Mouse (Mus musculus): ENCODE results near the gene Dus3l. TPM values are rescaled to one million over a fixed set of nuclear protein-coding genes. Genes with fewer than 3 reads are reported as not detected.

The Dus3l gene
- polyA plus RNA-seq, 2 experiments: 43.6 to 107 TPM

DNA sequence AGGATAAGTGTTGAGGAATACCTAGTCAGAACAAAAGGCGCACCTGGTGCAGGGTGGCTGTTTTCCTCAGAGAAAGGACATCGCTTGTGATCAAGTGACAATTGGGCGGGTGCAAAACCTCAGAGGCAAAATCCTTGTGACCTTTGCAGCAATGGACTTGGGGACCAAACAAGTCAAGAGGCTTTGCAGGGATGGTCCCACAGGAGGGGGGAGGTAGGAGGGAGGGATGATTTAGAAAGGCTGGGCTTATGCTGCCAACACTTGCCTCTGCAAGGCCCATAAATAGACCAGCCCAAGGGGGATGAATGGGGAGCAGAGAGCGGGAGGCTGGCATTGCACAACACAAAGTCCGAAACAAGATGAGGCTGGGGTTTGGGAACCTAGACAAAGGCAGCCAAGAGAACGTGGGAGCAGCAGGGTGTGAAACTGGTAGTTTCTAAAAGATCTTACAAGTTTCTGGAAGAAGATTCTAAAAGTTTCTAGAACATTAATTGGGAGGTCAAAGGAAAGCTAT is 54.5 kb downstream of the Dus3l start:
- 73% methylated on average over 6 of the region's 6 CpGs for WGBS
- no peak overlapping the region for H3K9ac ChIP-seq (ENCODE audit: low read depth, low read length, severe bottlenecking)

More for the DNA sequence above, 54.5 kb downstream of the Dus3l start:
- no peaks in the 10 kb centered on the region for H3K36me3 ChIP-seq (ENCODE audit: control insufficient read depth, insufficient read depth, low read length)
- no peaks in the 10 kb centered on the region for H3K9me3 ChIP-seq (ENCODE audit: control insufficient read depth, low read length)
- TF ChIP-seq POLR2A (IDR thresholded peaks at IDR 0.05; ENCODE audit: borderline replicate concordance, extremely low read depth, insufficient read depth, insufficient read length): no peak
- DNase-seq (ENCODE audit: low spot score) (no peak), ATAC-seq (ENCODE audit: low FRiP score, low read depth) (no peak)
- H3K27me3 ChIP-seq (ENCODE audit: control insufficient read depth, insufficient read depth, low read length): no peaks in the 10 kb centered on the region
- no peak overlapping the region for H3K27ac ChIP-seq (replicated peaks; ENCODE audit: low read depth, low read length)
- H3K4me1 ChIP-seq (ENCODE audit: control insufficient read depth, insufficient read depth, low read length): no peaks in the 10 kb centered on the region
- H3K4me2 ChIP-seq (replicated peaks; ENCODE audit: low read depth, low read length, severe bottlenecking): no peak overlapping the region
- no peak overlapping the region for H3K4me3 ChIP-seq (replicated peaks; ENCODE audit: low read length)

Other genes starting within 250 kb of the Dus3l start
- gene Gm20219, start 210.4 kb upstream of the Dus3l start, polyA plus RNA-seq (2012; rRNA removed): 7.7 and 8.7 TPM in 2 replicates
- gene Gm20219, start 210.4 kb upstream of the Dus3l start, polyA plus RNA-seq (2014; fragmentation: Nextera tagmentation; extraction: Ambion mirVana): 5.7 and 9.1 TPM in 2 replicates
- 99.9 and 133 TPM in 2 replicates for gene Safb2, start 180.2 kb upstream of the Dus3l start, polyA plus RNA-seq (2012; rRNA removed)
- 52.1 and 66.3 TPM in 2 replicates for gene Safb2, start 180.2 kb upstream of the Dus3l start, polyA plus RNA-seq (2014; fragmentation: Nextera tagmentation; extraction: Ambion mirVana)
- gene Safb, start 179.9 kb upstream of the Dus3l start, polyA plus RNA-seq (2012; rRNA removed): 157 and 169 TPM in 2 replicates
- 71.8 and 83.6 TPM in 2 replicates for gene Safb, start 179.9 kb upstream of the Dus3l start, polyA plus RNA-seq (2014; fragmentation: Nextera tagmentation; extraction: Ambion mirVana)
- 112 and 141 TPM in 2 replicates for gene 2410015M20Rik, start 155.0 kb upstream of the Dus3l start, polyA plus RNA-seq (2012; rRNA removed)
- 257 and 294 TPM in 2 replicates for gene 2410015M20Rik, start 155.0 kb upstream of the Dus3l start, polyA plus RNA-seq (2014; fragmentation: Nextera tagmentation; extraction: Ambion mirVana)
- gene Rpl36, start 151.3 kb upstream of the Dus3l start, polyA plus RNA-seq (2012; rRNA removed): 2,428 and 2,960 TPM in 2 replicates
- gene Rpl36, start 151.3 kb upstream of the Dus3l start, polyA plus RNA-seq (2014; fragmentation: Nextera tagmentation; extraction: Ambion mirVana): 2,222 and 2,347 TPM in 2 replicates
- gene Lonp1, start 137.9 kb upstream of the Dus3l start, polyA plus RNA-seq (2012; rRNA removed): 76.7 and 79.4 TPM in 2 replicates
- gene Lonp1, start 137.9 kb upstream of the Dus3l start, polyA plus RNA-seq (2014; fragmentation: Nextera tagmentation; extraction: Ambion mirVana): 45.6 and 54.9 TPM in 2 replicates
- 1.0 TPM in 2 replicates for gene Catsperd, start 136.6 kb upstream of the Dus3l start, polyA plus RNA-seq (2012; rRNA removed)
- gene Catsperd, start 136.6 kb upstream of the Dus3l start, polyA plus RNA-seq (2014; fragmentation: Nextera tagmentation; extraction: Ambion mirVana): 0.48 and 0.58 TPM in 2 replicates
- 139 and 154 TPM in 2 replicates for gene Ranbp3, start 91.5 kb upstream of the Dus3l start, polyA plus RNA-seq (2012; rRNA removed)
- 86.3 and 93.8 TPM in 2 replicates for gene Ranbp3, start 91.5 kb upstream of the Dus3l start, polyA plus RNA-seq (2014; fragmentation: Nextera tagmentation; extraction: Ambion mirVana)
- gene Ndufa11, start 47.0 kb upstream of the Dus3l start, polyA plus RNA-seq (2012; rRNA removed): 251 and 322 TPM in 2 replicates
- 469 and 480 TPM in 2 replicates for gene Ndufa11, start 47.0 kb upstream of the Dus3l start, polyA plus RNA-seq (2014; fragmentation: Nextera tagmentation; extraction: Ambion mirVana)
- gene Vmac, start 46.7 kb upstream of the Dus3l start, polyA plus RNA-seq (2012; rRNA removed): 23.4 and 24.1 TPM in 2 replicates
- gene Vmac, start 46.7 kb upstream of the Dus3l start, polyA plus RNA-seq (2014; fragmentation: Nextera tagmentation; extraction: Ambion mirVana): 24.1 and 25.0 TPM in 2 replicates
- 24.1 and 36.7 TPM in 2 replicates for gene Nrtn, start 7.2 kb upstream of the Dus3l start, polyA plus RNA-seq (2012; rRNA removed)
- 31.9 and 36.5 TPM in 2 replicates for gene Nrtn, start 7.2 kb upstream of the Dus3l start, polyA plus RNA-seq (2014; fragmentation: Nextera tagmentation; extraction: Ambion mirVana)
- 4.5 and 5.0 TPM in 2 replicates for gene Prr22, start 5.5 kb downstream of the Dus3l start, polyA plus RNA-seq (2012; rRNA removed)
- 0.58 and 0.97 TPM in 2 replicates for gene Prr22, start 5.5 kb downstream of the Dus3l start, polyA plus RNA-seq (2014; fragmentation: Nextera tagmentation; extraction: Ambion mirVana)
- 8.2 and 12.1 TPM in 2 replicates for gene Rfx2, start 66.3 kb downstream of the Dus3l start, polyA plus RNA-seq (2012; rRNA removed)
- gene Rfx2, start 66.3 kb downstream of the Dus3l start, polyA plus RNA-seq (2014; fragmentation: Nextera tagmentation; extraction: Ambion mirVana): 4.2 and 4.5 TPM in 2 replicates
- gene Acsbg2, start 109.7 kb downstream of the Dus3l start, polyA plus RNA-seq (2012; rRNA removed): 0.03 TPM in 1 of 2 replicates, not detected in the other
- not detected in 2 replicates for gene Acsbg2, start 109.7 kb downstream of the Dus3l start, polyA plus RNA-seq (2014; fragmentation: Nextera tagmentation; extraction: Ambion mirVana)
- 0.03 and 0.08 TPM in 2 replicates for gene 1700061G19Rik, start 110.7 kb downstream of the Dus3l start, polyA plus RNA-seq (2012; rRNA removed)
- gene 1700061G19Rik, start 110.7 kb downstream of the Dus3l start, polyA plus RNA-seq (2014; fragmentation: Nextera tagmentation; extraction: Ambion mirVana): 0.26 TPM in 2 replicates
- gene Mllt1, start 170.7 kb downstream of the Dus3l start, polyA plus RNA-seq (2012; rRNA removed): 98.3 and 132 TPM in 2 replicates
- gene Mllt1, start 170.7 kb downstream of the Dus3l start, polyA plus RNA-seq (2014; fragmentation: Nextera tagmentation; extraction: Ambion mirVana): 34.5 and 36.3 TPM in 2 replicates
- 1.0 and 1.5 TPM in 2 replicates for gene Acer1, start 217.4 kb downstream of the Dus3l start, polyA plus RNA-seq (2012; rRNA removed)
- 1.4 and 5.6 TPM in 2 replicates for gene Acer1, start 217.4 kb downstream of the Dus3l start, polyA plus RNA-seq (2014; fragmentation: Nextera tagmentation; extraction: Ambion mirVana)
- gene Clpp, start 225.5 kb downstream of the Dus3l start, polyA plus RNA-seq (2012; rRNA removed): 139 and 177 TPM in 2 replicates
- gene Clpp, start 225.5 kb downstream of the Dus3l start, polyA plus RNA-seq (2014; fragmentation: Nextera tagmentation; extraction: Ambion mirVana): 150 and 155 TPM in 2 replicates
- 25.1 and 33.9 TPM in 2 replicates for gene Alkbh7, start 232.6 kb downstream of the Dus3l start, polyA plus RNA-seq (2012; rRNA removed)
- 40.6 and 41.8 TPM in 2 replicates for gene Alkbh7, start 232.6 kb downstream of the Dus3l start, polyA plus RNA-seq (2014; fragmentation: Nextera tagmentation; extraction: Ambion mirVana)
- gene Pspn, start 235.3 kb downstream of the Dus3l start, polyA plus RNA-seq (2012; rRNA removed): not detected in 2 replicates
- not detected in 2 replicates for gene Pspn, start 235.3 kb downstream of the Dus3l start, polyA plus RNA-seq (2014; fragmentation: Nextera tagmentation; extraction: Ambion mirVana)
- 37.4 and 68.5 TPM in 2 replicates for gene Gtf2f1, start 246.5 kb downstream of the Dus3l start, polyA plus RNA-seq (2012; rRNA removed)
- gene Gtf2f1, start 246.5 kb downstream of the Dus3l start, polyA plus RNA-seq (2014; fragmentation: Nextera tagmentation; extraction: Ambion mirVana): 54.1 and 60.1 TPM in 2 replicates
- gene Gm17949, start 246.7 kb downstream of the Dus3l start, polyA plus RNA-seq (2012; rRNA removed): 0.05 TPM in 1 of 2 replicates, not detected in the other
- gene Gm17949, start 246.7 kb downstream of the Dus3l start, polyA plus RNA-seq (2014; fragmentation: Nextera tagmentation; extraction: Ambion mirVana): 0.22 and 0.26 TPM in 2 replicates

Measured in limb, embryonic 14.5 days (tissue).